ENCODE assay signal across 9 mouse cellular contexts in the genomic region with DNA sequence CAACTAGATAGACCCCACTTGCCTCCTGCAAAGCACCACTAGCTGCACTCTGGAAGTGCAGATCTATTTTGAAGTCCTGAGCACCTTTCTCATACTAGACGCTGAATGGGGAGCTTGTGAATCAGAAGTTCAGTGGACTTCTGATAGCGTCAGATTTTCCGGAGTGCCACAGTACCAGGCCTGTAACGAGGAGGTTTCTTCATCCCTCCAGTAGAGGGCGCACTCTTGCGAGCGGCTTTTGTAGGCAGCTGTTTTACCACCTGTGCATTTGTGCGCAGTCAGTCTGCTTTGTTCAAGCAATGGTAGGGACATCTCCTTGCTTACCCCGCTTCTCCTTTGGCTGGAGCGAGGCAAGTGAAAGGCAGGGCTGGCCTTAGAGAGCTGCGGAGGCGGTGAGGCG. TPM values are rescaled to one million over a fixed set of nuclear protein-coding genes. Genes with fewer than 3 reads are reported as not detected.
DNase-seq lines count a peak whose midpoint lies in the region; ATAC-seq lines count a peak whose summit lies in the region.
"Had no signal": no experiment of that assay in that cellular context is flagged by ENCODE, and none has a peak within 500 bp of the region (broad histone marks: within the 10 kb centered on the region; RNA-seq: fewer than 3 reads in every experiment).

No protein-coding gene starts in this region.

- 35% methylated on average over 13 of the region's 13 CpGs for WGBS in heart, embryonic 12.5 days

- no peak overlapping the region for H3K27ac ChIP-seq in heart, embryonic 12.5 days (ENCODE audit: poor library complexity, severe bottlenecking)
- H3K27ac ChIP-seq: embryonic facial prominence, embryonic 15.5 days had no signal

- H3K4me1 ChIP-seq in heart, embryonic 12.5 days (replicated peaks): no peaks in the 10 kb centered on the region
- H3K4me1 ChIP-seq: embryonic facial prominence, embryonic 15.5 days had no signal

- H3K4me2 ChIP-seq in heart, embryonic 12.5 days: no peak overlapping the region
- H3K4me2 ChIP-seq: embryonic facial prominence, embryonic 15.5 days had no signal

- no peak overlapping the region for H3K4me3 ChIP-seq in heart, embryonic 12.5 days
- H3K4me3 ChIP-seq: embryonic facial prominence, embryonic 15.5 days had no signal

- no peak overlapping the region for H3K9ac ChIP-seq in heart, embryonic 12.5 days
- H3K9ac ChIP-seq: embryonic facial prominence, embryonic 15.5 days had no signal

- peak; percentile 18 to 35 for DNase-seq in heart, postnatal 10 days
- peak; percentile 31 for DNase-seq in urinary bladder, postnatal 14 days (ENCODE audit: low spot score)
- DNase-seq in urinary bladder, adult 2 months (ENCODE audit: low spot score): no peak
- DNase-seq in c-Kit-positive CD71-negative TER-119-negative erythroid progenitor cells, embryonic 14.5 days (ENCODE audit: low read depth): peak; percentile 3
- peak; percentile 3 for DNase-seq in layer of hippocampus, adult 9-11 months
- DNase-seq in retina, postnatal 1 day: peak; percentile 36

- H3K27me3 ChIP-seq in heart, embryonic 12.5 days (replicated peaks): no peaks in the 10 kb centered on the region
- H3K27me3 ChIP-seq: embryonic facial prominence, embryonic 15.5 days had no signal

- no peak for ATAC-seq in heart, embryonic 12.5 days (ENCODE audit: insufficient number of reproducible peaks, low FRiP score)
- no peak for ATAC-seq in inflammation-experienced regulatory T-cells, adult 6 months

- intact Hi-C loops in heart, postnatal 10 days (cut with DNase I): loop anchor here (5.0 kb wide), 1 partner anchor 104 kb away; no protein-coding TSS in a partner anchor

- H3K36me3 ChIP-seq in heart, embryonic 12.5 days: no peaks in the 10 kb centered on the region
- H3K36me3 ChIP-seq: embryonic facial prominence, embryonic 15.5 days had no signal

- no peaks in the 10 kb centered on the region for H3K9me3 ChIP-seq in heart, embryonic 12.5 days (replicated peaks)
- H3K9me3 ChIP-seq: embryonic facial prominence, embryonic 15.5 days had no signal

RNA-seq across cellular contexts. Expression of gene Arhgef9, which starts 56.9 kb away (rescaled TPM):
- 10 to 100 TPM; 16.3 to 17.0 TPM for total RNA-seq in heart, postnatal 10 days (2021)
- polyA plus RNA-seq in heart, embryonic 12.5 days (2016; fragmentation: Nextera tagmentation; extraction: Ambion mirVana): 11.2 and 12.7 TPM in 2 replicates
- 21.7 and 29.0 TPM in 2 replicates for polyA plus RNA-seq in urinary bladder, adult 2 months (2012; rRNA removed)
- polyA plus RNA-seq in inflammation-experienced regulatory T-cells, adult 6 months (2017; shearing (Covaris generic)): 1 to 10 TPM in 1 of 3 experiments, under 1 TPM in 2; 0.50 to 1.5 (median 0.87) TPM
